Mouse (Mus musculus) C2C12 (cell line): Measurements from ENCODE around the gene Prom1.

Experiments
- CTCF ChIP-seq: IDR thresholded peaks from one replicate; pipeline ENCODE4 v1.5.1; 2011; ENCODE audit not compliant: control insufficient read depth, insufficient read depth, insufficient read length
- MYOD1 ChIP-seq: IDR thresholded peaks from one replicate; pipeline ENCODE4 v1.6.1; 2011; ENCODE audit warnings: low read depth; ENCODE audit not compliant: control insufficient read depth, insufficient read length
- USF1 ChIP-seq: IDR thresholded peaks from one replicate; pipeline ENCODE4 v1.6.1; 2011; ENCODE audit warnings: low read depth, mild to moderate bottlenecking, control low read depth, moderate library complexity

GRCm38 (mm10) chr5:43986212-43986611 is 115.6 kb downstream of the Prom1 start:
- TF ChIP-seq CTCF (no peak), USF1 (no peak), MYOD1 (no peak)
